Mouse (Mus musculus): ENCODE measurements around the gene Rere. TPM values are rescaled to one million over a fixed set of nuclear protein-coding genes. Genes with fewer than 3 reads are reported as not detected.

The Rere gene
- polyA plus RNA-seq, 1 experiment, result 26.2 TPM

DNA sequence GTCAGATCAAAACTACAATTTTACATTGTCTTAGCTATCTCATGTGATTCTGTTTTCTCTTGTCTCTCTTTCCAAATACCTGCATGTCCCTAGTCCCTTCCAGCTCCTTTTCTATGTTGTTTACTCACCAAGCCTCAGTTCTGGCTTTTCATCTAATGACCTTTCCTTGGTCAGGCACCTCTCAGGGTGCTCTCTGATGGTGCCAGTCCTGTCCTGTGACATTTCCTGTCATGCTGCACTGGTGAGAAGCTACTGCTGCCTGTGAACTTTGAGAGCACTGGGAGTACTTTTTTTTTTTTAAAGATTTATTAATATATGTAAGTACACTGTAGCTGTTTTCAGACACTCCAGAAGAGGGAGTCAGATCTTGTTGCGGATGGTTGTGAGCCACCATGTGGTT, 25.8 kb downstream of the Rere start:
- Histone ChIP-seq H3K36me3 (ENCODE audit: control insufficient read depth, insufficient read depth, low read length) (no peaks in the 10 kb centered on the region), H3K4me3 (ENCODE audit: control insufficient read depth, low read depth, low read length) (no peak overlapping the region), H3K27ac (ENCODE audit: control insufficient read depth, insufficient read depth, low read depth, low read length) (no peak overlapping the region), H3K27me3 (ENCODE audit: control insufficient read depth, insufficient read depth, low read length) (no peaks in the 10 kb centered on the region), H3K4me1 (ENCODE audit: control insufficient read depth, insufficient read depth, low read length) (no peaks in the 10 kb centered on the region)
- TF ChIP-seq CTCF (IDR thresholded peaks at IDR 0.05; ENCODE audit: control insufficient read depth, insufficient read depth, insufficient replicate concordance, low read depth, low read length), result no peak

DNA sequence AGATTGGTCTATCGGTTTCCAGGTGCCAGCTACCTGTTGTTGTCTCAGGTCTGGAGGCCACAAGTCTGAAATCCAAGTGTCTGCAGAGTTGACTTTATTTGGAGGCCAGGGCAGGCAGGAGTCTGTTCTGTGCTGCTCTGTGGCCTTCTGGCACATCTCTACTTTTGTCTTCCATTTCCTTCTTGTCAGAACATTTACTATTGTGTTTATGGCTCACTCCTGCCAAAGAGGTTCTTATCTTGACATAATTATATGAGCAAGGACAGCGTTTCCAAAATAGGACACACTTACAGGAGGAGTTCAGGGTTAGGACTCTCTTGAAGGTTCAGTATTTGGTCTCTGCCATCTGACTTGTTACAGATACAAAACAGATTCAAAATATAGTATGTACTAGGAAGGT, 30.0 kb downstream of the Rere start:
- Histone ChIP-seq H3K27ac (ENCODE audit: control insufficient read depth, insufficient read depth, low read depth, low read length) (no peak overlapping the region), H3K27me3 (ENCODE audit: control insufficient read depth, insufficient read depth, low read length) (no peaks in the 10 kb centered on the region), H3K4me1 (ENCODE audit: control insufficient read depth, insufficient read depth, low read length) (no peaks in the 10 kb centered on the region), H3K36me3 (ENCODE audit: control insufficient read depth, insufficient read depth, low read length) (no peaks in the 10 kb centered on the region), H3K4me3 (ENCODE audit: control insufficient read depth, low read depth, low read length) (no peak overlapping the region)
- TF ChIP-seq POLR2A (IDR thresholded peaks at IDR 0.05; ENCODE audit: control insufficient read depth, low read depth, low read length) (no peak), CTCF (IDR thresholded peaks at IDR 0.05; ENCODE audit: control insufficient read depth, insufficient read depth, insufficient replicate concordance, low read depth, low read length) (no peak)

DNA sequence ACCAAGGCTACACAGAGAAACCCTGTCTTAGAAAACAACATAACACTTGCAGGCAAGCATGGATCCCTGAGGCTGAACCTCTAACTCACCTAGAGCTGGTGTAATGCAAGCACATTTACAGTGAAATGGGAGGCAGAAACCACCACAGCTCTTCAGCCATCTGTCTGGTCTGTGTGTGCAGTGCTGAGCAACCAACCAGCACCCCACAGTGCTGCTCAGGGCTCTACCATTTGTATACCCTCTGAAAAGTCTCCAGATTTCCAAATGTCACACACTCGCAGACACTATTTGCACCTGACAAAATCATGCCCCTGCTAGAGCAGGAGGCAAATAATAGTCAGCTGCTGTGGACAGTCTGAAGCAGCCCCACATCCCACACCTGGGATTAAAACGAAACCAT, 31.2 kb downstream of the Rere start:
- TF ChIP-seq POLR2A (IDR thresholded peaks at IDR 0.05; ENCODE audit: control insufficient read depth, low read depth, low read length), result no peak
- TF ChIP-seq CTCF (IDR thresholded peaks at IDR 0.05; ENCODE audit: control insufficient read depth, insufficient read depth, insufficient replicate concordance, low read depth, low read length), result no peak
- no peak overlapping the region for H3K4me3 ChIP-seq (ENCODE audit: control insufficient read depth, low read depth, low read length)
- no peaks in the 10 kb centered on the region for H3K27me3 ChIP-seq (ENCODE audit: control insufficient read depth, insufficient read depth, low read length)
- no peaks in the 10 kb centered on the region for H3K4me1 ChIP-seq (ENCODE audit: control insufficient read depth, insufficient read depth, low read length)
- no peaks in the 10 kb centered on the region for H3K36me3 ChIP-seq (ENCODE audit: control insufficient read depth, insufficient read depth, low read length)
- H3K27ac ChIP-seq (ENCODE audit: control insufficient read depth, insufficient read depth, low read depth, low read length), result no peak overlapping the region

DNA sequence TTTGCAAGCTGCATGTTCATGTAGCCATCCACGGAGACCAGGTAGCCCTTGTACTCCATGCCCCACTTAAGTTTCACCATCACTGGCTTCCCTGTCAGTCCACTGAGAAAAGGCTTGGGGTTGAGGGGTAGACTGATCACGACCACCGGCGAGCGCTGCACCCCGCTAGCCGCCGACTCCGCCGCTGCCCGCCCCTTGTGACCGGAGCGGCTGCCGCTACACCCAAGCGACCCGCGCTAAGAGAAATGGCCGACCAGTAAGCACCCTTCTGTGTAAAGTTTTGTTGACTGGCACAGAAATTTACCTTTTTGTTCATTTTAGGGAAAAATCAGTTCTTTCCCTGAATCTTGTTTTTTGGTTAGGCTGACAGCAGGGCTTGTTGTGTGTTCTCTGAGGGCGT, 33.9 kb downstream of the Rere start:
- no peak overlapping the region for H3K4me3 ChIP-seq (ENCODE audit: control insufficient read depth, low read depth, low read length)
- H3K36me3 ChIP-seq (ENCODE audit: control insufficient read depth, insufficient read depth, low read length), result no peaks in the 10 kb centered on the region
- no peak overlapping the region for H3K27ac ChIP-seq (ENCODE audit: control insufficient read depth, insufficient read depth, low read depth, low read length)
- no peaks in the 10 kb centered on the region for H3K4me1 ChIP-seq (ENCODE audit: control insufficient read depth, insufficient read depth, low read length)
- H3K27me3 ChIP-seq (ENCODE audit: control insufficient read depth, insufficient read depth, low read length), result no peaks in the 10 kb centered on the region
- TF ChIP-seq POLR2A (IDR thresholded peaks at IDR 0.05; ENCODE audit: control insufficient read depth, low read depth, low read length) (no peak), CTCF (IDR thresholded peaks at IDR 0.05; ENCODE audit: control insufficient read depth, insufficient read depth, insufficient replicate concordance, low read depth, low read length) (no peak)

DNA sequence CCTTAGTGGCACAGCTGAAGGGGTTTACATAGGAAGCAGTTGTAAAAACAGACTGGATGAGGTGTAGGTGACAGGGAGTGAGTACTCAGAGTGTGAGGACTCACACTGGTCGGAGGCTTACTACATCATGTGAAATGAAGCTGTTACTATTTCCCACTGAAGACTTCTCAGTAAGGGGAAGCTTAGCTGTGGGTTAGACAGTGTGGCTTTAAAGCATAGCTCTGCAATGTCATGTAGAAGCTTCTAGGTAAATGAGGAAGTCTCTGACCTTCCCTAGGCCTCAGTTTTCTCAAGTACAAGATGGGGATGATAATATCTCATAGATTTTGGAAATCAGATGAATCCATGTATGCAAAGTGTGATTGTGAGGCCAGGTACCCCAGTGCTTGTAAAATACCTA, 35.1 kb downstream of the Rere start:
- H3K4me1 ChIP-seq (ENCODE audit: control insufficient read depth, insufficient read depth, low read length), result no peaks in the 10 kb centered on the region
- TF ChIP-seq CTCF (IDR thresholded peaks at IDR 0.05; ENCODE audit: control insufficient read depth, insufficient read depth, insufficient replicate concordance, low read depth, low read length) (no peak), POLR2A (IDR thresholded peaks at IDR 0.05; ENCODE audit: control insufficient read depth, low read depth, low read length) (no peak)
- H3K36me3 ChIP-seq (ENCODE audit: control insufficient read depth, insufficient read depth, low read length), result no peaks in the 10 kb centered on the region
- H3K27me3 ChIP-seq (ENCODE audit: control insufficient read depth, insufficient read depth, low read length), result no peaks in the 10 kb centered on the region
- H3K4me3 ChIP-seq (ENCODE audit: control insufficient read depth, low read depth, low read length), result no peak overlapping the region
- no peak overlapping the region for H3K27ac ChIP-seq (ENCODE audit: control insufficient read depth, insufficient read depth, low read depth, low read length)

DNA sequence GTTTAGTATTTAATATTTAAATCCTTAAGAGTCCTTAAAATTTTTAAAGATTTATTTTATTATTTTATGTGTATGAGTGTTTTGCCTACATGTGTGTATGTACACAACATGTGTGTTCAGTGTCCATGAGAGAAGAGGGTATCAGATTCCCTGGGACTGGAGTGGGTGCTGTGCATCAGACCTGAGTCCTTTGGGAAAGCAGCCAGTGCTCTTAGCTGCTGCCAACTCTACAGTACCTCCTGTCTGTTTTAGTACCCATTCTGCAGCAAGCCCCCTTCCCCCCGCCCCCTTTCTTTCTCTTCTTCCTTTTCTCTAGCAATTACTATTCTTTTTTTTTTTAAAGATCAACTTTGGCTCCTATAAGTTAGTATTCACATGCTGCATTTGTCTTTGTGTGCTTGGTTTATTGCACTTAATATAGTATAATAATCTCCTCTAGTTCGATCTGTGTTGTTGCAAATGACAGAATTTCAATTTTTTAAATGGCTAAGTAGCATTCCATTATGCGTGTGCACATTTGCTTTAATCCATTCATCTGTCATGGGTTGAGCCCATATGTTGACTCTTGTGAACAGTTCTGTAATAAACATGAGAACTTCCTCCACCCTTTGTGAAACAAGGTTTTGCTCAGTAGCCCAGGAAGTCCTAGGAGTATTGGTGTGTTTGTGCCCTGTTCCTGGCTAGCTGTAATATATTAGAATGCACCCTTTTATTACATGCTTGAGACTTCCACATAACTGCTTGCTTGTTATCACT, 43.8 kb downstream of the Rere start:
- H3K4me1 ChIP-seq (ENCODE audit: control insufficient read depth, insufficient read depth, low read length), result no peaks in the 10 kb centered on the region
- H3K36me3 ChIP-seq (ENCODE audit: control insufficient read depth, insufficient read depth, low read length), result no peaks in the 10 kb centered on the region
- no peak overlapping the region for H3K27ac ChIP-seq (ENCODE audit: control insufficient read depth, insufficient read depth, low read depth, low read length)
- no peak overlapping the region for H3K4me3 ChIP-seq (ENCODE audit: control insufficient read depth, low read depth, low read length)
- no peaks in the 10 kb centered on the region for H3K27me3 ChIP-seq (ENCODE audit: control insufficient read depth, insufficient read depth, low read length)
- TF ChIP-seq CTCF (IDR thresholded peaks at IDR 0.05; ENCODE audit: control insufficient read depth, insufficient read depth, insufficient replicate concordance, low read depth, low read length) (no peak), POLR2A (IDR thresholded peaks at IDR 0.05; ENCODE audit: control insufficient read depth, low read depth, low read length) (no peak)

DNA sequence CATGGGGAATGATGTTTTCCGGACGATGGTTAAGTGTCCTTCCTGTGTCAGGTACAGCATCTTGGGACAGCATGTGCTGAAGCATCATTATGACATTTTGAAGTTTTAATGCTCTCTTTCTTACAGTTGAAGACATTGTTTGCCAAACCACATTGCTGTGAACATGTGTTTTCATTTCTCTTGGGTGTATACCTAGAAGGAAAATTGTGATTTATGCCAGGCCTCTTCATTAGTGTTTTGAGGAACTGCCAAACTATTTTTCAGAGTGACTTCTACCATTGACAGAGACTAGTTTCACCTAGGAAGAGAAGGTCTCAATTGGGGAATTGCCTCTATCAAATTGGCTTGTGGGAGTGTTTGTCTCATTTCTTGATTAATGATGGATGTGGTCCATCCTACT, 44.6 kb downstream of the Rere start:
- Histone ChIP-seq H3K4me3 (ENCODE audit: control insufficient read depth, low read depth, low read length) (no peak overlapping the region), H3K36me3 (ENCODE audit: control insufficient read depth, insufficient read depth, low read length) (no peaks in the 10 kb centered on the region), H3K4me1 (ENCODE audit: control insufficient read depth, insufficient read depth, low read length) (no peaks in the 10 kb centered on the region), H3K27ac (ENCODE audit: control insufficient read depth, insufficient read depth, low read depth, low read length) (no peak overlapping the region), H3K27me3 (ENCODE audit: control insufficient read depth, insufficient read depth, low read length) (no peaks in the 10 kb centered on the region)
- TF ChIP-seq POLR2A (IDR thresholded peaks at IDR 0.05; ENCODE audit: control insufficient read depth, low read depth, low read length) (no peak), CTCF (IDR thresholded peaks at IDR 0.05; ENCODE audit: control insufficient read depth, insufficient read depth, insufficient replicate concordance, low read depth, low read length) (no peak)
